Mouse (Mus musculus) c-Kit-positive CD71-positive TER-119-positive erythroid progenitor cells, embryonic 14.5 days (primary cell): ENCODE results near the gene Rtl5.

Experiments
- DNase-seq: peaks from one replicate; pipeline ENCODE4 v3.0.0-alpha.2; 2013; ENCODE audit warnings: low spot score

The Rtl5 gene

GRCm38 (mm10) chrX:102066134-102066533 lies 5.0 kb downstream of the Rtl5 start:
- peak; percentile 22 for DNase-seq

DNA sequence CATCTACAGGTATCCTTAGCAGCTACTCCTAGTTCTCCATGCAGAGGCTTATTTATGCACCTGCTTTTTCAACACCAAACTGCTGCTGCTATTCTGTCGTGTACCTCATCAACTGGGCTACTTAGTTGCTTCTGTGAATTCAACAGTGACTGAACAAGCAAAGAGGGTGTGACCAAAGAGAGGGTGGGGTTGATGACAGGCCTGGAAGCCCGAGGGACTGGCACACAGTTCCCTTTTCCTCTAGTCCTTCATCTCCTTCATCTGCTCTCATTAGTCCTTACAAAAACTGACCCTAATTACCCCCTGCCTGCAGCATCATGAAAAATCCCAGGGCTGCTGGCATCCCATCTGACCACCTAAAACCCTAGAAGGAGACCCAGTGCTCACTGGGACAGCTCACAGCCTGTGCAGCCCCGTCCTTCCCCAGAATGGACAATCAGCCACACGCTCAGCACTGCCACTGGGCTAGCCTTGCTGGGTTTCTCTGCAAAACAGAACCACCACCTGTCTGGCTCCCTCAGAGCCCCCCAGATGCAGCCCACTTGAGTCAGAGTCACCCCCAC lies 5.8 kb downstream of the Rtl5 start:
- DNase-seq, result no peak

DNA sequence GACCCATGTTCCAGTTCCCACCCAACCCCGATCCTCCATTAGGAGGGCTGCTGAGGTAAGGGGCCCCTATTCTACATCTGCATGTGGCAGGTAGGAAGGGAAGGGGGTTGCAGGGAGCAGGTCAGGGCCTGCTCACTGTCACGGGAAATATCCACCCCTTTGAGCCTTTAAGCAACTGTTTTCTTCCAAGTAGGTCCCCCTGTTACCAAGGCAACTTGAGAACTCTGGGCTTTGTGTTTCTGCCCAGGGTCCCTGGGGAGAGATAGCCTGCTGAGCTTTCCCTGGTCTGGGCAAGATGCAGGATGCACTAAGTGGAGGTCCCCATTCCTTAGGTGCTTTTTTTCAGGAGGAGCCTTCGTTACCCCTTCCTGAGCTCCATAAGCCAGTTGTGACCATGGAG lies 7.0 kb downstream of the Rtl5 start:
- DNase-seq, result no peak

- DNase-seq, result no peak
Observed at GRCm38 (mm10) chrX:102060891-102061290, 10.2 kb downstream of the Rtl5 start.

DNA sequence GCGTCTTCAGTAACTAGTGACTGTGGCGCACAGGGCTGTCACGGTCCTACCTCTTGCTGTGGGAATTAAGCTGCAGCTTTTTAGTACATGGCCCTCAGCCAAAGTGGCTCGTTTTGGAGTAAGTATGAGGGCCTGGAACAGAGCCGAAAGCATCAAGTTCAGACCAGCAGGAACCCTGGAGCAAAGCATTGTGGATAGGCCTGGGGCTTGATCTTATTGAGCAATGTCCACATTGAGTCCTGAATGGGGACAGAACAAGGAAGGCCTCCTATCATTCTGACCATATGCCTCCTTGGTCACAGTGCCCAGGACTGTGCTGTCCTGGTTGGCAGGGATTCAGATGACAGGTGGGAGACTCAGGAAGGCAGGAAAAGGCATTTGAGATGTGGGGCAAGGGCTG lies 10.9 kb downstream of the Rtl5 start:
- DNase-seq, result no peak

GRCm38 (mm10) chrX:102059437-102059836 lies 11.7 kb downstream of the Rtl5 start:
- DNase-seq, result peak; percentile 53

- DNase-seq, result no peak
Observed at GRCm38 (mm10) chrX:102054009-102054408, 17.1 kb downstream of the Rtl5 start.

DNA sequence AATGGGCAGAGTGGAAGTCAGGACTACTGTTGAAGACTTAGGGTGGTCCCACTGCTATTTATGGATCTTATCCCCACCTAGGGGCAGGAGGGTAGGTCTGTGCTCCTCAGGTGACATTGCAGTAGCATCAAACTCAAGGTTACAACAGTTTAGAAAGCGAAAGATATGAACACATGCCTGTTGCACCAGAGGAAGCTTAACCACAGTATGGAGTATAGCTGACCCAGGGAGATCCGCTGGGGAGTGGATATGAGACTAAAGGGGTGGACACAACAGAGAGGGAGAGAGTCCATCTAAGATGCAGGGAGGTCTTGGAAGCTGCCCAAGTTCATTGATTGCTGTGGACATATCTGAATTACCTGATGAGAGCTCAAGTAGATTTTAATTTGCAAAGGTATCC lies 17.7 kb downstream of the Rtl5 start:
- DNase-seq, result no peak

GRCm38 (mm10) chrX:102051225-102051624 lies 19.9 kb downstream of the Rtl5 start:
- no peak for DNase-seq

GRCm38 (mm10) chrX:102050552-102050951 lies 20.6 kb downstream of the Rtl5 start:
- no peak for DNase-seq

GRCm38 (mm10) chrX:102042386-102042785 lies 28.7 kb downstream of the Rtl5 start:
- no peak for DNase-seq

DNA sequence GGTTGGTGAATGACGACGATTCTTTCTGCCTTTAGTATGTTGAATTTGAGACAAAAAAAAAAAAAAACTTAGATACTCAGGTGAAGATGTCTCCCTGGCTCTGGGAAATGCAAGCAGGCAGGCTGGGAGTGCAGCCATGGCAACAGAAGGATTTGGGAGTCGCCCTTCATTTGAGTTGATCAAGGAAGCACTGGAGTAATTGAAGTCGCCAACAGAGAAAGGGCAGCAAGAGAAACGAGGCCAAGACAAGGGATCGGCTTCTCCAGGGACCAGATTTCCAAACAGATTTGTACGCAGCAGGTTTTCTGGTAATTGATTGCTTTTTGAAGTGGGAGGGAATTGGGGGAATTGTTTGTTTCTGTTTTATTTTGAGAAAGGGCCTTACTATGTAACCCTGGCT lies 29.5 kb downstream of the Rtl5 start:
- DNase-seq, result no peak

GRCm38 (mm10) chrX:102037506-102037905 lies 33.6 kb downstream of the Rtl5 start:
- DNase-seq, result no peak

GRCm38 (mm10) chrX:102036866-102037361 lies 34.2 kb downstream of the Rtl5 start:
- DNase-seq, result peak; percentile 8

- DNase-seq, result no peak
Observed at GRCm38 (mm10) chrX:102035671-102036070, 35.4 kb downstream of the Rtl5 start.

DNA sequence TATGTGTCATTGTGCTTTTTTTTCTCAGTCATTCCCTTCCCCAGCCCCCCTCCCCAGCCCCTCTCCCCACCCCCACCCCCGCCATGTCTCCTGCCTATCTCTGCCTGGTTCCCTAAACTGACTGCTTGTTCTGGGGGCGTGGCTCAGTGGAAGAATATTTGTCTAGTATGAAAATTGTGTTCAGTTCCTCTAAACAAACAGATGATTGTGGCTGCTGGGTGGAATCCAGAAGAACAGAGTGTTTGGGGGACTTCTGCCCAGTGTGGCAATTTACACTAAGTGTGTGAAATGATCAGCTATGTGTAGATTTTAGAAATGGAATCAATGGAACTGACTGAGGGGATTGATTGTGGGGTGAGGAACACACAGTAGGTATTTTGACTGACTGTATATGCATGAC lies 37.5 kb downstream of the Rtl5 start:
- DNase-seq, result no peak

DNA sequence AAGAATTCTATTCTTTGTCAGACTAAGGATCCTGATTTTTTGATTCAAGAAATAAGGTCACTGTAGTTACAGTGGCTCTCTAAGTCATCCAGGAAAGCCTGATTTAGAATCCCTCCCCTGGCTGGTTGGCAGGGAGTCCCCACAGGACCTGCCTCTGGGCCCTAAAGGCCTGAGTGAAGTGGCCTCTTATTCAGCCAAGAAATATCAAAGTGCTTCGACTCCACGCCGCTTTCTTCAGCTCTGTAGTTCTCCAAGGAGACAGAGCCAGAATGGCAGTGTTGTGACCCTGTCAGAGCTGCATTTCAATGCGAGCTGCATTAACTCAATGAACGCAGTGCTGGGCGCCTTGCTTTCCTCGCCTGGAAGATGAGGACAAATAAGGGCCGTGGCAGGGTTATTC lies 38.7 kb downstream of the Rtl5 start:
- DNase-seq, result no peak

DNA sequence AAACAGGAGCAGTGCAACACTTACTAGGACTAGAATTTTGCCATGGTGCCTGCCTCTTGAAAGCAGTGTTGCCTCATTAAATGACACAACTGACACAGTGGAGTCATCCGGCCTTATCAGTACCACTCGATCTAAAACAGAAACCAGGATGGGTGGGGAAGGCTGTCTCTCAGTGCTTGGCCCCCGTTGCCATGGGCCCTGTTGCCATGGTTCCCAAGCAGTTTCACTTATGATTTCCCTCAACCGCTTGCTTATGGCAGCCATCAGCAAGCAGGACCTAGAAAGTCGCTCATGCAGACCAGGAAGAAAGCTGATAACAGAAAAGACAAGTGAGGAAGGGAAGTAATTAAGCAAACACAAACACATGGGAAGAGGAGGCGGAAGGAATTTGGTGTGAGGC lies 39.3 kb downstream of the Rtl5 start:
- DNase-seq, result peak; percentile 11

GRCm38 (mm10) chrX:102024976-102025375 lies 46.1 kb downstream of the Rtl5 start:
- DNase-seq, result no peak

DNA sequence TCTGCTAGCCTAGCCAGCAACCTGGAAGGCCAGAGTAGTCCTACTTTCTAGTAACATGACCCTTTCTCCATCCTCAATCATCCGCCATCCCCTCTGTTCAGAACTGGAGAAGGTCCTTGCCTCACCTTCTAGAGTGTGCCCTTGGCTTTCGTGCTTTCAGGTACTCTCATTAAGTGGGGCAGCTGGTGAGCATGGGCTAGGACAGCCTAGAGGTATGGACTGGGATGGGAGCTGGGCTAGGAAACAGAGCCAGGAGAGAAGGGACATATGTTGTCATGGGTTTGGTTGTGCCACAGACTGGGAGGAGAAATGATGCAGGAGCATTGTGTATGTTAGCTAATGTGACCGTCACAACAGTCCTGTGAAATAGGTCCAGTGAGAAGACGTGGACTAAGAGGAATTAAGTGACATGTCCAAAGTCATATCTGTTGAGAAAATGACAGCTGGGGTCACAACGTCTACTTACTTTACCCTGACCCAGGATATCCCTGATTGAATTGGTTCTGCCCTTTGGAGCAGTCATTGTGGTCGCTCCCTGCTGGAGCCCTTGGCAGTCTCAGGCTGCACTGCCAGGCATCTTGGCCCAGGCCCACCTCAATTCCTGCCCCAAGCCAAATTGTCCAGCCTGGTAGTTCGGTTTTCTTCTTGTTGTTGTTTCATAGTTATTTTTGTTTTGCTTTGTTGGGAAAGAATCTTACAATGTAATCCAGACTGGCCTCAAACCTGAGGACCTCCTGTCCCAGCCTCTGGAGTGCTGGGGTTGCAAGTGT lies 51.4 kb downstream of the Rtl5 start:
- DNase-seq, result no peak

GRCm38 (mm10) chrX:102018890-102019289 lies 52.2 kb downstream of the Rtl5 start:
- no peak for DNase-seq

- DNase-seq, result no peak
Observed at GRCm38 (mm10) chrX:102017213-102017923, 53.7 kb downstream of the Rtl5 start.
